Mouse (Mus musculus) liver, embryonic 14.5 days (tissue): ENCODE measurements around the gene Plrg1.
A peak's percentile ranks its signal among the peaks of the same experiment; 100 is the strongest.

ENCODE experiments used
- CTCF ChIP-seq: IDR thresholded peaks from 2 replicates; pipeline ENCODE4 v1.5.1; 2016; ENCODE audit warnings: antibody characterized with exemption, low read depth, control low read depth
- EP300 ChIP-seq: IDR thresholded peaks from 2 replicates; pipeline ENCODE4 v1.6.1; 2016; ENCODE audit warnings: antibody characterized with exemption, low read depth

GRCm38 (mm10) chr3:83080567-83081055, 25.3 kb downstream of the Plrg1 start:
- TF ChIP-seq CTCF (peak; percentile 82), EP300 (no peak)
